Mouse (Mus musculus) mesoderm, embryonic 11.5 days (tissue): ENCODE results near the gene Pfkfb3.

Experiments used
- DNase-seq: peaks from one replicate; pipeline ENCODE4 v3.0.0-alpha.2; 2012; ENCODE audit warnings: low read depth, low spot score

Gene Pfkfb3

DNA sequence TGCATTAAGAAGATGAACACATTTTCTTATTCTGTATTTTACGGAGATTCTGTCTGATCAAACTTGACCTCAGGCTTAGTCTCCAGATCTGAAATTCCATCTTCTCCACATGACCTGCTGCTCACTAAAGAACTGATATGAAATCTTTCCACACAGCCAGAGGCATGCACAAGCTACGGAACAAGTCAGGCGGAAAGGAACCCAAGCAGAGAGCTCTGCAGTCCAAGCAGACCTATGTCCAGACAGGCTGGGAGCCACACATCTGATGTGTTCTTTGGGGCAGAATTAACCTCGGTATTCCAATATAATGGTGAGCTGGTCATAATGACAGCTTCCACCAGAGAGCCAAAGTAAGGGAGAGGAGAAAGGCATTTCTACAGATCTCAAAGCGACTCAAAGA lies 120.5 kb downstream of the Pfkfb3 start:
- no peak for DNase-seq

DNA sequence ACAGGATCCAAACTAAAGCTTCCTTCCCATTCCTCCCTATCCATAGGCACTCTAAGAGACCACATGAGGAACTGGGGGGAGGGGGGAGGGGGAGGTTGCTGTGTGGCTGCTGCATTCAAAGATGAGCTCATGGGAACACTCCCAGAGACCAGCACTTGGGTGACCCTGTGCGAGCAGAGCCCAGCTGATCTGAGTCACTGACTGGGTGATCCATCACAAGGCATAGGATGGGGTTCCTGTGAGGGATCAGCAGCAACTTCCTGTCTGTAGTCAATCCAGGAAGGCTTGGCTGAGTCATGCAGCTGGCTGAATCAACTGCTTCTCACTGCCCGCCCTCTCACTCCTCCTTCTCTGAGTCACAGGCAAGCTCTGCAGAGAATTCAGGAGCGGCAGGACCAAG lies 124.3 kb downstream of the Pfkfb3 start:
- DNase-seq = peak; percentile 67

DNA sequence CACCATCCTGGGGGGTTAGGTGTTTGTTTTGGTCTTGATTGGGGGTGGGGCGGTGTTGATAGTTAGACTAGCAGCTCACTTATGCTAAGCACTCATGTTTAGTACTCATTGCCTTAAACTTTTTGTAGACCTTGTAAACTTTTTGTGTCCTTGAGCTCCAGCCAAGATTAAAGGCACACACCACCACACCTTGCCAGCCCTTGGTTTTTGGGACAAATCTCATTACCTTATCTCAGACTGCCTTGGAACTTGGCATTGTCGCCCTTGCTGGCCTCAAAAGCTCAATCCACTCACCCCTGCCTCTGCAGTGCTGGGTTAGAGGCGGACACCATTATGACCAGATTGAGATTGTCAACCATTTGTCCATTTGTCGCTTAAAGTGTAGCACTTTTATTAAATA lies 125.3 kb downstream of the Pfkfb3 start:
- no peak for DNase-seq

DNA sequence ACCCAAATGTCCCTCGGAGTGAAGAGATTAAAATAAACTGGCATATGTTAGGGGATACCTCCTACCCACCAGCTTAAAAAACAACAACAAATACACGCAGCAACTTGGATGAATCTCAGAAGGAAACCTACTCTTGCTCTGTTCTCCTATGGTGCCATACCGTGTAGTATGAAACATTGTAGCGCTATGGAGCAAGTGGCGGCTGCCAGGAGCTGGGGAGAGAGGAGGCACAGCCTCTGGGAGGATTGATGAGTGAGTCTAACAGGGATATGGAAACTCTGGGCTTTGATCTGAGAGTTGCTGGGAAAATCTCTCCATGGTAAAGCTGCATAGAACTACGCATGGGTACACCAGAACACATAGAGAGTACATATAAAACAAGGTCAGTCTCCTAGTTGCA lies 126.3 kb downstream of the Pfkfb3 start:
- no peak for DNase-seq

DNA sequence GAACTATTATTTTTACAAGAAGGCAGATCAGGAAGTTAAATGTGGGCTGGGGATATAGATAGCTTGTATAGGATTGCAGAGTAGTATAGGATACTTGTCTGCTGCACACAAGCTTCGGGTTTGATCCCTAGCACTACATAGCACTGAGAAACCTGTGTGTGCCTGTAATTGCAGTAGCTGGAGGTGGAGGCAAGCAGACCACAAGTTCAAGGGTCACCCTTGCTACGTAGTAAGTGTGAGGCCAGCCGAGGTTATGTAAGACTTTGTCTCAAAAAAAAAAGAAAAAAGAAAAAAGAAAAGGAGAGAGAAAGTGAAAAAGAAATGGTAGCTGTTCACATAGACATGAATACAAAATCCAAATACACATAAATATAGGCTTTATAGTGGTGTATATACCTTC lies 127.5 kb downstream of the Pfkfb3 start:
- DNase-seq = no peak

DNA sequence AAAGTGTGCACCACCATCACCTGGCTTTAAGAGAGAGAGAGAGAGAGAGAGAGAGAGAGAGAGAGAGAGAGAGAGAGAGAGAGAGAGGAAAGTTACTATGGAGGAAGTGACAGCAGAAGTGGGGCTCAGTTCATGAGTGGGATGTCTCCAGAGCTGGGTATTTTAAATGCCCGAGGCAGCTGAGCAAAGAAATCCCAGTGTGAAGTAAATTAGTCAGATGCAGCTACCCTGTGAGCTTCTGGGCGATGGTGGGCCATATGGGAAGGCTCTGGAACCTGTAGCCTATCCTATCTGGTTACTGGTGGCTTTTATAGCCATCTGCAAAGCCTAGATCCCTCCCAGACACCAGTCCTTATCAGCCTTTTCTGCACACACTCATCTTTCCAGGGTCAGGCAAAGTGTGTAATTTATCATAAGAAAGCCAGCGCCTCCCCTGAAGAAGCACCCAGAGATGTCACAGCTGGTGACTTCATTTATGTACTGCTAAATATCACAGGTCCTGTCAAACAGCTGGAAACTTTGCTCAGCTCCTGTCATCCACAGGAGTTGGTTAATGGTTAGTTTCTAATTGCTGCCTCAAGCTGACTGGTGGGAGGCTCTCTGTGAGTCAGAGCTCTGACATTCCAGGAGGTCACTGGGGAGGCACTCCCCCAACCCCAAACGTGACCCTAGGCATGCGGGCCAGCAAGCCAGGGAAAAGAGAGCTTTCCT lies 128.3 kb downstream of the Pfkfb3 start:
- peak; percentile 61 for DNase-seq

DNA sequence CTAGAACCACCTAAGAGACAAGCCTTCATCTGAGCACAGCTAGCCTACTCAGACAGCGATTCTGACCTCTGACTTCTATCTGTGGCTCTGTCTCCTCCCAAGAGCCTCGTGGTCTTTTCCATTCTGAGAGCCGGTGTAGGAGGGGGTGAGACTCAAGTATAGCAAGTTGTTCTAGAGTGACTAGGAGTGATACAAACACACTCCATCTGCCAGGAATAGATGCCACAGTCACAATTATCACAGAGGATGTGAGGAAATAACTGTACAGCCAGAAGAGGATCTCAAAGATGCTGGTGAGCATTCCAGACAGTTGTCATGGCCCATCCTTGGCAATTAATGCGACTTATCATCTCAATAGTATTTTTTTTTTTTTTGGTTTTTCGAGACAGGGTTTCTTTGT lies 129.6 kb downstream of the Pfkfb3 start:
- DNase-seq = no peak

DNA sequence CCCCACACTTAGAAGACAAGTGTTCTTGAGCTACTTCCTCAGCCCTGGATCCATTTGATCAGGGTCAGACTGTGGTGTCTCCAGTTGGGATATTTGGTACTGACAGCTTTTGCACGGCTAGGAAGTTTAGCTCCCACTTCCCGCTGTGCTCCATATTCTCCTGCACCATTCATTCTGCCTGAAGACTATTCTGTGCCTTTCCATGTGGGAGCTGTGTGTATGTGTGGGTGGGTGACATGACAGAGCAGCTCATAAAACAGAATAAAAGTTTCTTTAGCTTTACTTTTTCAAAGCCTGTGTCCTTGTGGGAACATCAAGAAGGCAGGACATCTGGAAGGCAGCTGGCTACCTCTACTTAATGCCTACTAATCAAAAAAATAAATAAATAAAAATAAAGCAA lies 130.5 kb downstream of the Pfkfb3 start:
- no peak for DNase-seq

DNA sequence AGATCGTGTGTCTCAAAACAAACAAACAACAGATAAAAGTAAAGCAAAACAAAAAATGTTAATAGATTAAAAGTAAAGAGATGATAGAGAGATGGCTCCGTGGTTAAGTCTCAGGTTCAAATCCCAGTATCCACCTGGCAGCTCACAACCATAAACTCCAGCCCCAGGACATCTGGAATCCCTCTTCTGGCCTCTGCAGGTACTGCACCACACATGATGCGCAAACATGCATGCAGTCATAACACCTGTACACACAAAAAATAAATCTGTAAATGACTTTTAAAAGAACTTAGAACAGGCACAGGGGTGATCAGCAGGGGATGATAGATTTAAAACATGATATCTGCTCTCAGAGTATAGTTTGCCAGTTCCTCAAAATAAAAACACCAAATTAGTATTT lies 131.5 kb downstream of the Pfkfb3 start:
- DNase-seq = no peak
